In the genomic region with DNA sequence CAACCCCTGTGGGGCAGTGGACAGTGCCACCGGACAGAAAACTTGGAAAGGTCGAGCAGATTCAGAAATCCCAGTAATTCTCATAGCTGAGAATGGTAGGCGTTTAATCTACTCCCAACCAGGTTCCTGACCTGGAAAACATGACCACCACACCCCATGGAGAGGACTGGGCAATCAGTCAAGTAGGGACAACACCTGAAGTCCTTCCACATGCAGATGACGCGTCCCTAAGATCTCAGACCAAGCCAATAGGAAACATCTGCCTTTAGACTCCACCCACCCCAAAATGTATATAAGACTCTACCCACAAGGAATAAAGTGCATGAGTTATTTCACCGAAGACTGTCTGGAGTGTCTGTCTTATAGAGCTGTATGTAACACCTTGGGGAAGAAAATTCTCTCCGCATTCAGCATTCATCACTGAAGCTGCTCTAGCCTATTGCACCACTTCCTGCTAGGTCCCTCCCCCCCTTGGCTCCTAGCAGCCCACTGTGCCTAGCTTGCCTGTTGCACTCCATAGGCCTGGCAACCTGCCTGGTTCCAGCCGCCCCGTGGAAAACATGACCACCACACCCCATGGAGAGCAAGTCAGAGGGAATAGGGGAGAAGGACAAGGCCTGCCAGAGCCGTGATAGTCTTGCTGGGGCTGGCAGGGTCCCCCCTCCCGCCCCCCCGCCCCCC, we compare ENCODE assay signal across 9 mouse cellular contexts. TPM values are rescaled to one million over a fixed set of nuclear protein-coding genes. Genes with fewer than 3 reads are reported as not detected.
A peak's percentile ranks its signal among the peaks of the same experiment; 100 is the strongest.
DNase-seq lines count a peak whose midpoint lies in the region; ATAC-seq and TF ChIP-seq lines count a peak whose summit lies in the region.
"Had no signal": no experiment of that assay in that cellular context is flagged by ENCODE, and none has a peak within 500 bp of the region (broad histone marks: within the 10 kb centered on the region; RNA-seq: fewer than 3 reads in every experiment).

No protein-coding gene starts in this region.

- TF ChIP-seq RAD21 in CH12.LX (IDR thresholded peaks at IDR 0.05; ENCODE audit: low read depth, low read length) = no peak

- no peak overlapping the region for H3K4me3 ChIP-seq in CH12.LX (replicated peaks in 1 of 3; ENCODE audit: low read depth in 2 of 3, low read length in 2 of 3, poor library complexity in 1 of 3)
- H3K4me3 ChIP-seq in kidney, embryonic 16.5 days (ENCODE audit: low read length) = no peak overlapping the region
- no peak overlapping the region for H3K4me3 ChIP-seq in liver, postnatal 0 days (ENCODE audit: low read depth, low read length)

- 45% methylated on average over 12 of the region's 12 CpGs for WGBS in kidney, embryonic 16.5 days
- WGBS in liver, postnatal 0 days (ENCODE audit: insufficient replicate concordance) = 39% methylated on average over 11 of the region's 12 CpGs

- no peak overlapping the region for H3K9ac ChIP-seq in CH12.LX (ENCODE audit: insufficient read depth, low read depth)
- H3K9ac ChIP-seq in kidney, embryonic 16.5 days (replicated peaks; ENCODE audit: low read length) = no peak overlapping the region
- no peak overlapping the region for H3K9ac ChIP-seq in liver, postnatal 0 days (replicated peaks)

- dilution Hi-C loops in CH12.LX (cut with MboI; ENCODE audit: extremely low pct_ligation_motif_present, extremely low pct_unique_long_range_greater_than_20kb, low sequenced_read_pairs) = no loop called here

- no peak for TF ChIP-seq EP300 in CH12.LX (IDR thresholded peaks at IDR 0.05; ENCODE audit: low read length)
- no peak for TF ChIP-seq EP300 in liver, postnatal 0 days (IDR thresholded peaks at IDR 0.05; ENCODE audit: low read depth)

- TF ChIP-seq CTCF in CH12.LX (conservative IDR thresholded peaks at IDR 0.05 in 1 of 2, IDR thresholded peaks at IDR 0.05 in 1 of 2; ENCODE audit: low read depth in 2 of 2, low read length in 2 of 2) = no peak
- no peak for TF ChIP-seq CTCF in liver, postnatal 0 days (IDR thresholded peaks at IDR 0.05; ENCODE audit: low read depth)

- no peaks in the 10 kb centered on the region for H3K36me3 ChIP-seq in CH12.LX (replicated peaks in 1 of 2; ENCODE audit: control insufficient read depth in 1 of 2, insufficient read depth in 1 of 2, low read length in 1 of 2)
- no peaks in the 10 kb centered on the region for H3K36me3 ChIP-seq in kidney, embryonic 16.5 days (ENCODE audit: insufficient read depth, low read length)
- H3K36me3 ChIP-seq in liver, postnatal 0 days (replicated peaks; ENCODE audit: insufficient read depth, low read length) = no peaks in the 10 kb centered on the region

- peaks cover 8 to 18% of the 10 kb centered on the region in 2 experiments; a peak in 3 of 4 replicates for H3K4me1 ChIP-seq in CH12.LX (ENCODE audit: control insufficient read depth in 1 of 2, insufficient read depth in 2 of 2)
- no peaks in the 10 kb centered on the region for H3K4me1 ChIP-seq in kidney, embryonic 16.5 days (ENCODE audit: insufficient read depth, low read length)
- H3K4me1 ChIP-seq in liver, postnatal 0 days (ENCODE audit: insufficient read depth) = 0 out of 2 replicates have a peak, but pooled peaks cover 11% of the 10 kb centered on the region

- H3K27ac ChIP-seq in CH12.LX (ENCODE audit: insufficient read depth, low read depth) = no peak overlapping the region
- H3K27ac ChIP-seq in kidney, embryonic 16.5 days (ENCODE audit: low read length) = no peak overlapping the region
- H3K27ac ChIP-seq in liver, postnatal 0 days (ENCODE audit: low read depth) = no peak overlapping the region
- H3K27ac ChIP-seq: macrophage had no signal

- ATAC-seq in kidney, embryonic 16.5 days (ENCODE audit: low FRiP score, low TSS enrichment) = peak; percentile 44; the same call in 1 of the 2 replicates
- ATAC-seq in liver, postnatal 0 days = peak; percentile 79

- no peaks in the 10 kb centered on the region for H3K27me3 ChIP-seq in CH12.LX (replicated peaks)
- no peaks in the 10 kb centered on the region for H3K27me3 ChIP-seq in kidney, embryonic 16.5 days (ENCODE audit: insufficient read depth, low read length)
- H3K27me3 ChIP-seq in liver, postnatal 0 days (ENCODE audit: insufficient read depth, low read length) = no peaks in the 10 kb centered on the region

- in situ Hi-C loops in CH12.LX (cut with MboI; ENCODE audit: low pct_ligation_motif_present, low pct_unique_long_range_greater_than_20kb, low sequenced_read_pairs) = no loop called here

- no peak overlapping the region for H3K4me2 ChIP-seq in CH12.LX (ENCODE audit: insufficient read depth, low read depth, poor library complexity, severe bottlenecking)
- H3K4me2 ChIP-seq in kidney, embryonic 16.5 days (replicated peaks; ENCODE audit: low read depth, low read length) = no peak overlapping the region
- H3K4me2 ChIP-seq in liver, postnatal 0 days (ENCODE audit: low read depth, low read length) = peak overlapping the region; percentile 49

- no peak for TF ChIP-seq POLR2A in CH12.LX (IDR thresholded peaks at IDR 0.05; ENCODE audit: low read depth, low read length)

- H3K79me2 ChIP-seq in CH12.LX (replicated peaks; ENCODE audit: control insufficient read depth, extremely low read depth, insufficient read depth, poor library complexity, severe bottlenecking) = no peaks in the 10 kb centered on the region

- no peak for DNase-seq in CH12.LX (ENCODE audit: extremely low read depth)
- peak; percentile 75 for DNase-seq in T-cell, adult 2 months (ENCODE audit: low spot score)
- peak; percentile 87 for DNase-seq in heart, adult 8-10 months (ENCODE audit: low spot score)
- DNase-seq in liver, postnatal 0 days = peak; percentile 71
- peak; percentile 51 for DNase-seq in right cerebral cortex, postnatal 4 days
- no peak for DNase-seq in c-Kit-positive CD71-positive TER-119-positive erythroid progenitor cells, embryonic 14.5 days (ENCODE audit: low spot score)

- H3K9me3 ChIP-seq in CH12.LX (replicated peaks; ENCODE audit: low read length) = no peaks in the 10 kb centered on the region
- H3K9me3 ChIP-seq in kidney, embryonic 16.5 days (ENCODE audit: low read length) = no peaks in the 10 kb centered on the region
- no peaks in the 10 kb centered on the region for H3K9me3 ChIP-seq in liver, postnatal 0 days (ENCODE audit: low read length)

TF ChIP-seq in CH12.LX, 34 proteins besides CTCF, POLR2A, EP300 and RAD21:
- TF ChIP-seq PAX5 (IDR thresholded peaks at IDR 0.05; ENCODE audit: low read length) (no peak), SIN3A (IDR thresholded peaks at IDR 0.05; ENCODE audit: low read length) (no peak), TBP (conservative IDR thresholded peaks at IDR 0.05; ENCODE audit: low read depth, low read length) (0 out of 2 replicates have a peak, but pooled peaks have one; percentile 31)
TF ChIP-seq in CH12.LX: peak in this region for 1.

RNA-seq across cellular contexts. Expression of a gene that starts 10.9 kb away (rescaled TPM):
- 0.08 TPM in 1 of 2 replicates, not detected in the other for total RNA-seq in CH12.LX (2012; rRNA removed)
- total RNA-seq in CH12.LX (2014; rRNA removed) = not detected in 2 replicates
- polyA plus RNA-seq in CH12.LX (2012; ENCODE audit: insufficient read length, low read depth) = not detected in 2 replicates
- total RNA-seq in heart, adult 8-10 months (2022) = 1 to 10 TPM; 1.4 to 2.1 (median 1.6) TPM
- polyA plus RNA-seq in kidney, embryonic 16.5 days (2015; fragmentation: Nextera tagmentation; extraction: Ambion mirVana) = 0.21 TPM in 1 of 2 replicates, not detected in the other
- 0.69 and 0.89 TPM in 2 replicates for polyA plus RNA-seq in liver, postnatal 0 days (2015; fragmentation: Nextera tagmentation; extraction: Ambion mirVana)
- polyA plus RNA-seq: cortical plate, adult 2 months; macrophage had no signal

RNA-seq across cellular contexts. Expression of a gene that starts 18.7 kb away (rescaled TPM):
- 15.0 and 15.4 TPM in 2 replicates for total RNA-seq in CH12.LX (2012; rRNA removed)
- total RNA-seq in CH12.LX (2014; rRNA removed) = 12.7 and 13.1 TPM in 2 replicates
- polyA plus RNA-seq in CH12.LX (2012; ENCODE audit: insufficient read length, low read depth) = 8.8 and 13.2 TPM in 2 replicates
- total RNA-seq in heart, adult 8-10 months (2022) = 10 to 100 TPM; 17.9 to 25.0 (median 20.5) TPM
- polyA plus RNA-seq in kidney, embryonic 16.5 days (2015; fragmentation: Nextera tagmentation; extraction: Ambion mirVana) = 11.8 and 16.0 TPM in 2 replicates
- 2.2 and 3.0 TPM in 2 replicates for polyA plus RNA-seq in liver, postnatal 0 days (2015; fragmentation: Nextera tagmentation; extraction: Ambion mirVana)

RNA-seq across cellular contexts. Expression of a gene that starts 25.5 kb away (rescaled TPM):
- total RNA-seq in CH12.LX (2012; rRNA removed) = 1.8 and 1.9 TPM in 2 replicates
- total RNA-seq in CH12.LX (2014; rRNA removed) = 4.3 and 6.6 TPM in 2 replicates
- 4.2 and 5.8 TPM in 2 replicates for polyA plus RNA-seq in CH12.LX (2012; ENCODE audit: insufficient read length, low read depth)
- total RNA-seq in heart, adult 8-10 months (2022) = not detected
- polyA plus RNA-seq in kidney, embryonic 16.5 days (2015; fragmentation: Nextera tagmentation; extraction: Ambion mirVana) = not detected in 2 replicates
- polyA plus RNA-seq in liver, postnatal 0 days (2015; fragmentation: Nextera tagmentation; extraction: Ambion mirVana) = not detected in 2 replicates
- polyA plus RNA-seq: cortical plate, adult 2 months; macrophage had no signal

RNA-seq across cellular contexts. Expression of a gene that starts 51.6 kb away (rescaled TPM):
- total RNA-seq in CH12.LX (2012; rRNA removed) (0.21 and 0.34 TPM in 2 replicates), CH12.LX (2014; rRNA removed) (1.4 TPM in 2 replicates)
- polyA plus RNA-seq in CH12.LX (2012; ENCODE audit: insufficient read length, low read depth) = 1.4 and 2.3 TPM in 2 replicates
- not detected for total RNA-seq in heart, adult 8-10 months (2022)
- polyA plus RNA-seq in kidney, embryonic 16.5 days (2015; fragmentation: Nextera tagmentation; extraction: Ambion mirVana) = not detected in 2 replicates
- not detected in 2 replicates for polyA plus RNA-seq in liver, postnatal 0 days (2015; fragmentation: Nextera tagmentation; extraction: Ambion mirVana)
- polyA plus RNA-seq: cortical plate, adult 2 months; macrophage had no signal

RNA-seq across cellular contexts. Expression of a gene that starts 51.9 kb away (rescaled TPM):
- total RNA-seq in CH12.LX (2012; rRNA removed) (0.04 and 0.08 TPM in 2 replicates), CH12.LX (2014; rRNA removed) (not detected in 2 replicates)
- polyA plus RNA-seq in CH12.LX (2012; ENCODE audit: insufficient read length, low read depth) = not detected in 2 replicates
- total RNA-seq in heart, adult 8-10 months (2022) = not detected
- polyA plus RNA-seq in kidney, embryonic 16.5 days (2015; fragmentation: Nextera tagmentation; extraction: Ambion mirVana) = 0.06 TPM in 1 of 2 replicates, not detected in the other
- not detected in 2 replicates for polyA plus RNA-seq in liver, postnatal 0 days (2015; fragmentation: Nextera tagmentation; extraction: Ambion mirVana)
- polyA plus RNA-seq: cortical plate, adult 2 months had no signal

Comparison
In these comparisons a context has a peak if more than half of its experiments do, and no peak if none do; other contexts are left out.
1. DNase-seq: peak in T-cell, adult 2 months (single experiment), heart, adult 8-10 months (single experiment), liver, postnatal 0 days (single experiment) and right cerebral cortex, postnatal 4 days (single experiment); none in CH12.LX (single experiment) and c-Kit-positive CD71-positive TER-119-positive erythroid progenitor cells, embryonic 14.5 days (single experiment).